Mouse (Mus musculus) spleen, adult 2 months (tissue): ENCODE measurements at regions not wholly inside any gene's neighbourhood (a gene's known extent, or its start where the extent isn't known, plus 50 kb on each side); places are given as distances from the start of the nearest gene placed in this dataset.

Source experiments
- DNase-seq, 2 experiments: peaks; one replicate each; pipeline versions ENCODE4 v3.0.0 to v3.0.0-alpha.2; 2012 to 2021; ENCODE audit warnings: low spot score in 2 of 2, low read depth in 1 of 2
- H3K27ac ChIP-seq: fragments of 200-500 bp; 2 replicates; pipeline ENCODE4 v1.5.1; 2012; ENCODE audit warnings: low read length, inconsistent platforms; ENCODE audit not compliant: insufficient read depth
- H3K27me3 ChIP-seq: fragments of 200-500 bp; 2 replicates; pipeline ENCODE4 v1.6.1; 2012; ENCODE audit warnings: mild to moderate bottlenecking, moderate library complexity, low read length, inconsistent platforms; ENCODE audit not compliant: control insufficient read depth, insufficient read depth
- H3K36me3 ChIP-seq: fragments of 200-500 bp; 2 replicates; pipeline ENCODE4 v1.6.1; 2012; ENCODE audit warnings: mild to moderate bottlenecking, low read length, inconsistent platforms; ENCODE audit not compliant: control insufficient read depth, insufficient read depth
- H3K4me1 ChIP-seq: fragments of 200-500 bp; 2 replicates; pipeline ENCODE4 v1.6.1; 2011; ENCODE audit warnings: inconsistent platforms; ENCODE audit not compliant: control insufficient read depth, insufficient read depth, insufficient read length
- H3K4me3 ChIP-seq: fragments of 200-500 bp; 2 replicates; pipeline ENCODE4 v1.5.1; 2011; ENCODE audit warnings: mild to moderate bottlenecking, inconsistent platforms; ENCODE audit not compliant: insufficient read depth, insufficient read length; ENCODE audit errors: extremely low read depth
- CTCF ChIP-seq: fragments of 200-500 bp; IDR thresholded peaks from 2 replicates; pipeline ENCODE4 v1.5.1; 2011; ENCODE audit warnings: mild to moderate bottlenecking, inconsistent platforms; ENCODE audit not compliant: insufficient read depth, insufficient read length, insufficient replicate concordance; ENCODE audit errors: extremely low read depth
- POLR2A ChIP-seq: fragments of 200-500 bp; IDR thresholded peaks from 2 replicates; pipeline ENCODE4 v1.6.1; 2011; ENCODE audit warnings: low read depth, low read length, inconsistent platforms
- WGBS: fragments of 180-500 bp; shearing (Covaris S2); methylation state at CpG from one replicate; pipeline ENCODE4 v1.1.7; 2018; 5-methylcytosine and 5-hydroxymethylcytosine counted together

DNA sequence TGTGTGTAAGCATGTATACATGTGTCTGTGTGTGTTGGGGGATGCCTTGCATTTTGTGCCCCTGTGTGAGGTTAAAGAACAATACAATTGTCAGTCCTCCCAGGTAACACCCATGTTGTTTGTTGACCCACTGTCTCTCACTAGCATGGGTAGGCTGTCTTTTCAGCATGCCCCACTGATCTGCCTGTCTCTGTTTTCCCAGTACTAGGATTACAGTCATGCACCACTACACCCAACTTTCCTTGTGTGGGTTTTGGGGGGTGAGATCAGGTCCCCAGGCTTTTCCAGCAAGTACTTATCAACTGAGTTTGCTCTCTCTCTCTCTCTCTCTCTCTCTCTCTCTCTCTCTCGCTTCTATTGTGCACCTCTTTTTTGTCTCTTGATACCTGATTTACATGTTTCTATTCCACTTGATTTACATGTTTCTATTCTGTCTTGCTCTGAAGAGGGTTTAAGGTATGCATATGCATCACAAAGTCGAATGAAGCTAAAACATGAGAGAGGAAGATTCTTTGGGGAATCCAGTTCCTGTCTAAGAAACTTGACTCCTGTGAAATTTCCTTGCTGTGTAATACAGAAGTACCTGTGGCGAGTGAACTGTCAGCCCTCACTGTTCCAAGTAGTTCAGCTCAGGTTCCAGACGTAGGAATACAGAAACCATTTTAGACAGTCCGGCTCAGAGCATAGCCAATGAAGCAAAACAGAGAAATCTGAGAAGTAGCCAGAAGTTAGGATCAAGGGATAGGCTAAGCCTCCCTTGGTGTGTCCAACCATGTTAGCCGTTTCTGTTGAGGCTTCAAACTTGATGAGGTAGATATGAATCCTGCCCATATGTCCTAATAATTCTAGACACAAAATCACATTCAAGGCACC, 491.6 kb upstream of the Kif2a start:
- H3K27ac ChIP-seq = no peak overlapping the region
- DNase-seq = no peak
- TF ChIP-seq POLR2A (no peak), CTCF (no peak)
- no peaks in the 10 kb centered on the region for H3K4me1 ChIP-seq
- no peak overlapping the region for H3K4me3 ChIP-seq
- H3K27me3 ChIP-seq = no peaks in the 10 kb centered on the region
- WGBS = 80% methylated on average over 6 of the region's 6 CpGs
- H3K36me3 ChIP-seq = no peaks in the 10 kb centered on the region

DNA sequence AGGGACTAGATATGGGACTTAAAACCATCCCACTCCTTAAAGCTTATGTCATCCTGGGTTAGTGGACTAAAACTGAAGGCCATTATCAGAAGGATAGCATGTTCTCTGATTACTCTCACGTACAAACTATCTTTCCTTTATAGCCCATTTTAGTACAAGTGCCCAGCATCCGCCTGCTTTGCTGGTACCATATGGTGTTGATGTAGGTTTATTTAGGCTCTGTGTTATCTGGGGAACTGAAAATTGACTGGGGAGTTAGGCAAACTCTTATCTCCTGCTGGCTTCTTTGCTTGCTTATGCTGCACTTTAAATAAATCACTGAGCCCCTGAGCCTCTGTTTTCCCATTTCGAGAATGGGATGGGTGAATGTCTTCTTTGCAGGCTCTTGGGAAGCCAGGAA, 485.4 kb upstream of the Kif2a start:
- H3K27me3 ChIP-seq = no peaks in the 10 kb centered on the region
- no peak for TF ChIP-seq CTCF
- TF ChIP-seq POLR2A = no peak
- H3K36me3 ChIP-seq = no peaks in the 10 kb centered on the region
- H3K4me3 ChIP-seq = no peak overlapping the region
- H3K4me1 ChIP-seq = no peaks in the 10 kb centered on the region
- DNase-seq = no peak
- no peak overlapping the region for H3K27ac ChIP-seq
- 77% methylated on average over 3 of the region's 3 CpGs for WGBS

DNA sequence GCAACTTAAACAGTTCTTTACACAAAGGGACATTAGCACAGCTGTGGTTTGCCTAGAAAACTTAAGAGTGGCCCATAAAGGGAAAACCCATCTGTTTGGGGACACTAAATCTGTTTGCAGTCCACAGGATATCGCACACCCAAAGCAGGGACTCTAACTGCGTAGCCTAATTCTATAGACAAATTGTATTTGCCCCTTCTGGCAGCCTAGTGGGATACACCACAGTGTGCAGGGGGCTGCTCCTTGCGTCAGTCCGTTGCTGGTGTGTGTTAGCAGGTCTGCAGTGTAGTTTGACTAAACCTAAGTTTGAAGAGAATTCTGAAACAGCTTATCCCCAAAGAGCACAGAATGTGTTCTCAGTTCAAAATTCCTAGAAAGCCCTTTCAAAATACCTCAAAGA, 484.9 kb upstream of the Kif2a start:
- 84% methylated on average over 4 of the region's 4 CpGs for WGBS

DNA sequence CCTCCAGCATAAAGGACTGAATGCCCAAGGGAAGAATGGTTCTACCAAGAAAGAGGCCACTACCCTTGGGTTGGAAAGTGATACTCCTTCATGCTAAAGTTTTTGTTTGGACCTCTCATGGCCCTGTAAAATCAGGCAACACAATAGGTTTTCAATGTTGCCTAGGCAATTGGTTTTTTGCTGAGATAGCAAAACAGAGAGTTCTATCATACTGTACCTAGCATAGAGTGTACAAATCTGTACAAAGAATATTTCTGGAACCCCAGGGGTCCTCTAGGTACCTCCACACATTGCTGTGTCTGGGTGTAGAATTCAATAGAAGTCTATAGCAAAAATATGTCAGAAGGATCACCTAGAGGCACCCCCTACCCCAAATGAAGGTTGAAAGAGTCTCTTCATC, 483.4 kb upstream of the Kif2a start:
- H3K4me1 ChIP-seq = no peaks in the 10 kb centered on the region
- DNase-seq = no peak
- H3K36me3 ChIP-seq = no peaks in the 10 kb centered on the region
- no peak for TF ChIP-seq CTCF
- no peak for TF ChIP-seq POLR2A
- no peak overlapping the region for H3K4me3 ChIP-seq
- no peaks in the 10 kb centered on the region for H3K27me3 ChIP-seq
- H3K27ac ChIP-seq = no peak overlapping the region

More for the DNA sequence above, 484.9 kb upstream of the Kif2a start:
- Histone ChIP-seq H3K27me3 (no peaks in the 10 kb centered on the region), H3K4me3 (no peak overlapping the region), H3K36me3 (no peaks in the 10 kb centered on the region), H3K27ac (no peak overlapping the region), H3K4me1 (no peaks in the 10 kb centered on the region)
- no peak for DNase-seq
- TF ChIP-seq POLR2A = no peak

DNA sequence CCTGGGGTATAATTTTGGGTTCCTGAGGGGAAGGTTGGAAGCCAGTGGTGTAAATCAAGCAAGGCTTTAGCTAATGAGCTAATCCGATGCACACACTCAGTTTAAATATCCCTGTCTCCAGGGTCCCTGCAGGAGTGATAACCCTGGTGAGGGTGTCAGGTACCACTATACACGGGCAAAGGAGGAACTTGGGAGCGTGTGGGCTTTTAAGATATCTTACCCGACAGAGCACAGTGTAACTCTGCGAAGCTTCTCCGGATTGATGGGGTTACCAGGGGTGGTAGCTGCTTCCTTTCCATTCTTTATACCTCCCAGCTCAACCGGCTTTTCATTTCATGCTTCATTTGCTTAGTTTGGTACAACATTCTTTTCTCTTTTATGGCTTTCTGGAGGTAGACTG, 480.3 kb upstream of the Kif2a start:
- WGBS = 38% methylated on average over 7 of the region's 7 CpGs
- Histone ChIP-seq H3K27me3 (no peaks in the 10 kb centered on the region), H3K36me3 (no peaks in the 10 kb centered on the region), H3K4me3 (no peak overlapping the region), H3K4me1 (no peaks in the 10 kb centered on the region), H3K27ac (no peak overlapping the region)
- TF ChIP-seq POLR2A = no peak
- no peak for TF ChIP-seq CTCF
- no peak for DNase-seq

DNA sequence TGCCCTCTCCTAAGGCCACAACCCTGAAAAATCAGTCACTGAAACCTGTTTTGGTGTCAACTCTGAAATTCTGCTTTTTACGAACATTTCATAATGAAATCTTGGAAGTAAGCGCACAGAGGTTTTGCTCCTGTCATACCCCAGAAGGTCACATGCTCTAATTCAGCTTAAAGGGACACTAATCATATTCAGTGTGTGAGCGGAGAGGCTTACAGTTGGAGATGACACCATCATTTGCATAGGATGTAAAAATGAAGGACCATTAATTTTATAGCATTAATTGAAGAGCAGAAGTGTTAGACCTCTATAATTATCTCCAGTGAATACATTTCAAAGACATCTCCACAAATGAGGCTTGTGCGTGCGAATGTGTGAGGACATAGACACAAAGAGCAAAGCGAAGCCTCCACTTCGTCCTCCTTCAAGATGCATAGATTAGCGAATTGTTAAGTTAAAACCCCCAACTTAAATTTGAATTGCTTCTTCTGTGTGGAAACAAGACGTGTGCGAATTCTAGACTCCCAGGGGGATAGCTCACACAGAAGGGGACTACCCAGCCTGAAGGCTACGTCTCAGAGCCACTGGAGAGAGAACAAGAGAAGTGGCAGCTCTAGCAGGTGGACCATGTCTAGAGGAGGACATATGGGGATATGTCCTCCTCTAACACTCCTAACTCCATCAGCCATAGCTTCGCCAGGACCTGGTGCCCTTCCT, 479.0 kb upstream of the Kif2a start:
- no peak for TF ChIP-seq CTCF
- TF ChIP-seq POLR2A = no peak
- Histone ChIP-seq H3K27ac (no peak overlapping the region), H3K27me3 (no peaks in the 10 kb centered on the region), H3K4me3 (no peak overlapping the region), H3K4me1 (no peaks in the 10 kb centered on the region), H3K36me3 (no peaks in the 10 kb centered on the region)
- no peak for DNase-seq
- WGBS = 86% methylated on average over 12 of the region's 12 CpGs

DNA sequence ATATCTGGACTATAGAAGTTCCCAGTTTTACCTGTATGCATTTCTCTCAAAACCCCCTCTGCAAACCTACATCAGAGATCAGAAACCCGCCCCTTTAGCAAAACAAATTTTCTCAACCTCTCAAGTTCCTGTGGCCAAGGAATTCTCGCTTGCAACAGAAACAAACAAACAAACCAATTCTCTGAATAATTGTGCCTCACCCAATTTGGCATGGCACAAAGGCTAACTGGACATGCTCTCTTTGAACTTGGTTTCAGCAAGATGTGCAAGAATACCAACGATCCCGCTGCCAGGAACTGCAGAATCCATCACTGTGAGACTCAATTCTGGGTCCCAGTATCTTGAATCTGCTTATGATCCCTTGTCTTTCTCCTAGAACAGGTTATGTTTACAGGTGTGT, 477.4 kb upstream of the Kif2a start:
- WGBS = 83% methylated on average over 4 of the region's 4 CpGs

More for the DNA sequence above, 477.4 kb upstream of the Kif2a start:
- Histone ChIP-seq H3K27ac (no peak overlapping the region), H3K36me3 (no peaks in the 10 kb centered on the region), H3K4me3 (no peak overlapping the region), H3K4me1 (no peaks in the 10 kb centered on the region), H3K27me3 (no peaks in the 10 kb centered on the region)
- TF ChIP-seq POLR2A = no peak
- DNase-seq = no peak
